Mouse (Mus musculus): ENCODE measurements around the gene Mrc2. TPM values are rescaled to one million over a fixed set of nuclear protein-coding genes. Genes with fewer than 3 reads are reported as not detected.

The Mrc2 gene
- polyA plus RNA-seq, 1 experiment from 2014 or later, result 31.0 TPM

GRCm38 (mm10) chr11:105365611-105366010, 73.2 kb downstream of the Mrc2 start:
- no peak overlapping the region for H3K4me3 ChIP-seq (ENCODE audit: low read length)
- no peak for ATAC-seq (ENCODE audit: low read depth)
- H3K36me3 ChIP-seq (ENCODE audit: control insufficient read depth, insufficient read depth, low read length), result no peaks in the 10 kb centered on the region
- H3K27me3 ChIP-seq (ENCODE audit: control insufficient read depth, insufficient read depth, low read depth, low read length), result no peaks in the 10 kb centered on the region
- peaks cover 33% of the 10 kb centered on the region for H3K4me1 ChIP-seq (replicated peaks; ENCODE audit: control insufficient read depth, insufficient read depth, low read length)
- 83% methylated on average over 3 of the region's 3 CpGs for WGBS
- H3K4me2 ChIP-seq (ENCODE audit: low read depth, low read length), result no peak overlapping the region
- no peak overlapping the region for H3K9ac ChIP-seq (ENCODE audit: low read length)
- no peak overlapping the region for H3K27ac ChIP-seq (ENCODE audit: low read length)
- H3K9me3 ChIP-seq (ENCODE audit: control insufficient read depth, low read length), result no peaks in the 10 kb centered on the region

GRCm38 (mm10) chr11:105366051-105366450, 73.6 kb downstream of the Mrc2 start:
- ATAC-seq (ENCODE audit: low read depth), result no peak

GRCm38 (mm10) chr11:105367163-105367562, 74.7 kb downstream of the Mrc2 start:
- WGBS, result 73% methylated on average over 3 of the region's 3 CpGs
- Histone ChIP-seq H3K9ac (ENCODE audit: low read length) (no peak overlapping the region), H3K4me3 (ENCODE audit: low read length) (no peak overlapping the region), H3K4me1 (replicated peaks; ENCODE audit: control insufficient read depth, insufficient read depth, low read length) (peaks cover 27% of the 10 kb centered on the region), H3K36me3 (ENCODE audit: control insufficient read depth, insufficient read depth, low read length) (no peaks in the 10 kb centered on the region), H3K27ac (ENCODE audit: low read length) (no peak overlapping the region), H3K4me2 (ENCODE audit: low read depth, low read length) (no peak overlapping the region), H3K9me3 (ENCODE audit: control insufficient read depth, low read length) (no peaks in the 10 kb centered on the region), H3K27me3 (ENCODE audit: control insufficient read depth, insufficient read depth, low read depth, low read length) (no peaks in the 10 kb centered on the region)
- no peak for ATAC-seq (ENCODE audit: low read depth)

More at GRCm38 (mm10) chr11:105366051-105366450, 73.6 kb downstream of the Mrc2 start:
- Histone ChIP-seq H3K4me1 (replicated peaks; ENCODE audit: control insufficient read depth, insufficient read depth, low read length) (peaks cover 33% of the 10 kb centered on the region), H3K27me3 (ENCODE audit: control insufficient read depth, insufficient read depth, low read depth, low read length) (no peaks in the 10 kb centered on the region), H3K9me3 (ENCODE audit: control insufficient read depth, low read length) (no peaks in the 10 kb centered on the region), H3K27ac (ENCODE audit: low read length) (no peak overlapping the region), H3K4me2 (ENCODE audit: low read depth, low read length) (no peak overlapping the region), H3K9ac (ENCODE audit: low read length) (no peak overlapping the region), H3K4me3 (ENCODE audit: low read length) (no peak overlapping the region), H3K36me3 (ENCODE audit: control insufficient read depth, insufficient read depth, low read length) (no peaks in the 10 kb centered on the region)
- WGBS, result 42% methylated on average over 4 of the region's 4 CpGs

GRCm38 (mm10) chr11:105368833-105369232, 76.4 kb downstream of the Mrc2 start:
- Histone ChIP-seq H3K4me1 (replicated peaks; ENCODE audit: control insufficient read depth, insufficient read depth, low read length) (peaks cover 18% of the 10 kb centered on the region), H3K27ac (ENCODE audit: low read length) (no peak overlapping the region), H3K9ac (ENCODE audit: low read length) (no peak overlapping the region), H3K4me3 (ENCODE audit: low read length) (no peak overlapping the region), H3K4me2 (ENCODE audit: low read depth, low read length) (no peak overlapping the region), H3K36me3 (ENCODE audit: control insufficient read depth, insufficient read depth, low read length) (no peaks in the 10 kb centered on the region), H3K9me3 (ENCODE audit: control insufficient read depth, low read length) (no peaks in the 10 kb centered on the region), H3K27me3 (ENCODE audit: control insufficient read depth, insufficient read depth, low read depth, low read length) (no peaks in the 10 kb centered on the region)
- no peak for ATAC-seq (ENCODE audit: low read depth)
- 74% methylated on average over 5 of the region's 5 CpGs for WGBS

GRCm38 (mm10) chr11:105369526-105370386, 77.3 kb downstream of the Mrc2 start:
- Histone ChIP-seq H3K9ac (ENCODE audit: low read length) (no peak overlapping the region), H3K27me3 (ENCODE audit: control insufficient read depth, insufficient read depth, low read depth, low read length) (no peaks in the 10 kb centered on the region), H3K4me3 (ENCODE audit: low read length) (no peak overlapping the region), H3K9me3 (ENCODE audit: control insufficient read depth, low read length) (no peaks in the 10 kb centered on the region), H3K36me3 (ENCODE audit: control insufficient read depth, insufficient read depth, low read length) (no peaks in the 10 kb centered on the region), H3K27ac (ENCODE audit: low read length) (no peak overlapping the region), H3K4me2 (ENCODE audit: low read depth, low read length) (no peak overlapping the region), H3K4me1 (replicated peaks; ENCODE audit: control insufficient read depth, insufficient read depth, low read length) (peaks cover 8% of the 10 kb centered on the region)
- WGBS, result 75% methylated on average over 13 of the region's 13 CpGs
- ATAC-seq (ENCODE audit: low read depth), result no peak

- no peak for ATAC-seq (ENCODE audit: low read depth)
- no peaks in the 10 kb centered on the region for H3K27me3 ChIP-seq (ENCODE audit: control insufficient read depth, insufficient read depth, low read depth, low read length)
- H3K36me3 ChIP-seq (ENCODE audit: control insufficient read depth, insufficient read depth, low read length), result no peaks in the 10 kb centered on the region
- H3K4me3 ChIP-seq (ENCODE audit: low read length), result no peak overlapping the region
- H3K27ac ChIP-seq (ENCODE audit: low read length), result no peak overlapping the region
- H3K4me2 ChIP-seq (ENCODE audit: low read depth, low read length), result no peak overlapping the region
- 53% methylated on average over 9 of the region's 9 CpGs for WGBS
- H3K9me3 ChIP-seq (ENCODE audit: control insufficient read depth, low read length), result no peaks in the 10 kb centered on the region
- H3K4me1 ChIP-seq (replicated peaks; ENCODE audit: control insufficient read depth, insufficient read depth, low read length), result peaks cover 5% of the 10 kb centered on the region; the same call in 1 of the 2 replicates
- no peak overlapping the region for H3K9ac ChIP-seq (ENCODE audit: low read length)
Observed at GRCm38 (mm10) chr11:105371818-105372217, 79.4 kb downstream of the Mrc2 start.

- ATAC-seq (ENCODE audit: low read depth), result no peak
- no peak overlapping the region for H3K4me3 ChIP-seq (ENCODE audit: low read length)
- 52% methylated on average over 8 of the region's 8 CpGs for WGBS
- no peak overlapping the region for H3K27ac ChIP-seq (ENCODE audit: low read length)
- H3K9me3 ChIP-seq (ENCODE audit: control insufficient read depth, low read length), result no peaks in the 10 kb centered on the region
- H3K4me1 ChIP-seq (replicated peaks; ENCODE audit: control insufficient read depth, insufficient read depth, low read length), result peaks cover 7% of the 10 kb centered on the region
- no peaks in the 10 kb centered on the region for H3K27me3 ChIP-seq (ENCODE audit: control insufficient read depth, insufficient read depth, low read depth, low read length)
- H3K9ac ChIP-seq (ENCODE audit: low read length), result no peak overlapping the region
- H3K36me3 ChIP-seq (ENCODE audit: control insufficient read depth, insufficient read depth, low read length), result no peaks in the 10 kb centered on the region
- no peak overlapping the region for H3K4me2 ChIP-seq (ENCODE audit: low read depth, low read length)
Observed at GRCm38 (mm10) chr11:105373881-105374280, 81.4 kb downstream of the Mrc2 start.

GRCm38 (mm10) chr11:105374526-105375175, 82.2 kb downstream of the Mrc2 start:
- ATAC-seq (ENCODE audit: low read depth), result no peak
- H3K27ac ChIP-seq (ENCODE audit: low read length), result no peak overlapping the region; the same call in 1 of the 2 replicates
- H3K36me3 ChIP-seq (ENCODE audit: control insufficient read depth, insufficient read depth, low read length), result no peaks in the 10 kb centered on the region
- H3K9ac ChIP-seq (ENCODE audit: low read length), result no peak overlapping the region
- H3K4me3 ChIP-seq (ENCODE audit: low read length), result no peak overlapping the region
- no peaks in the 10 kb centered on the region for H3K9me3 ChIP-seq (ENCODE audit: control insufficient read depth, low read length)
- no peaks in the 10 kb centered on the region for H3K27me3 ChIP-seq (ENCODE audit: control insufficient read depth, insufficient read depth, low read depth, low read length)
- peaks cover 7% of the 10 kb centered on the region for H3K4me1 ChIP-seq (replicated peaks; ENCODE audit: control insufficient read depth, insufficient read depth, low read length)
- H3K4me2 ChIP-seq (ENCODE audit: low read depth, low read length), result no peak overlapping the region
- WGBS, result 71% methylated on average over 10 of the region's 10 CpGs

- H3K27ac ChIP-seq (ENCODE audit: low read length), result no peak overlapping the region
- WGBS, result 85% methylated on average over 1 of the region's 1 CpGs
Observed at GRCm38 (mm10) chr11:105375821-105376235, 83.4 kb downstream of the Mrc2 start.

More at GRCm38 (mm10) chr11:105375821-105376235, 83.4 kb downstream of the Mrc2 start:
- H3K4me1 ChIP-seq (replicated peaks; ENCODE audit: control insufficient read depth, insufficient read depth, low read length), result peaks cover 7% of the 10 kb centered on the region
- ATAC-seq (ENCODE audit: low read depth), result peak; percentile 68
- H3K4me2 ChIP-seq (ENCODE audit: low read depth, low read length), result no peak overlapping the region
- no peak overlapping the region for H3K9ac ChIP-seq (ENCODE audit: low read length)
- no peak overlapping the region for H3K4me3 ChIP-seq (ENCODE audit: low read length)
- H3K27me3 ChIP-seq (ENCODE audit: control insufficient read depth, insufficient read depth, low read depth, low read length), result no peaks in the 10 kb centered on the region
- no peaks in the 10 kb centered on the region for H3K36me3 ChIP-seq (ENCODE audit: control insufficient read depth, insufficient read depth, low read length)
- no peaks in the 10 kb centered on the region for H3K9me3 ChIP-seq (ENCODE audit: control insufficient read depth, low read length)

Data from lung, embryonic 16.5 days (tissue).